Mouse (Mus musculus): ENCODE results near the gene Timp3. TPM values are rescaled to one million over a fixed set of nuclear protein-coding genes. Genes with fewer than 3 reads are reported as not detected.

The Timp3 gene
- total RNA-seq, 2 experiments from 2014 or later: 48.0 to 62.4 TPM

DNA sequence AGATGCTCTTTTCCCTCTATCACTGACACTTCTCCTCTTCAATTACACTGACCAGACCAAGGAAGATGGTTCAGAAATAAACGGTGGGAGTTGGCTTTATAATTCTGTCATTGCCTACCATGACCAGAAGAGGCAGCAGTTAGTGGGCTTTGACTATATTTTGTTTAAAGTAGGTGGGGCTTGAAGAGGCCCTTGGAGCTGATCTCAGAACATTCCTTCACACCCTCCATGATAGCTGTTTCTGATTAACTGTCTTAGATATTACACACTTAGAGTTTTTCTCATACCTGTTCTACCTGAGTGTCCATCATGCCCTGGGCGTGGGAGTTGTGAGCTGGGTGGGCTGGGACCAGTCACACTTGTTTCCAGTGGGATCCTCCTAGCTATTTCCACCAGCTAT, 28.5 kb downstream of the Timp3 start:
- DNase-seq: no peak

DNA sequence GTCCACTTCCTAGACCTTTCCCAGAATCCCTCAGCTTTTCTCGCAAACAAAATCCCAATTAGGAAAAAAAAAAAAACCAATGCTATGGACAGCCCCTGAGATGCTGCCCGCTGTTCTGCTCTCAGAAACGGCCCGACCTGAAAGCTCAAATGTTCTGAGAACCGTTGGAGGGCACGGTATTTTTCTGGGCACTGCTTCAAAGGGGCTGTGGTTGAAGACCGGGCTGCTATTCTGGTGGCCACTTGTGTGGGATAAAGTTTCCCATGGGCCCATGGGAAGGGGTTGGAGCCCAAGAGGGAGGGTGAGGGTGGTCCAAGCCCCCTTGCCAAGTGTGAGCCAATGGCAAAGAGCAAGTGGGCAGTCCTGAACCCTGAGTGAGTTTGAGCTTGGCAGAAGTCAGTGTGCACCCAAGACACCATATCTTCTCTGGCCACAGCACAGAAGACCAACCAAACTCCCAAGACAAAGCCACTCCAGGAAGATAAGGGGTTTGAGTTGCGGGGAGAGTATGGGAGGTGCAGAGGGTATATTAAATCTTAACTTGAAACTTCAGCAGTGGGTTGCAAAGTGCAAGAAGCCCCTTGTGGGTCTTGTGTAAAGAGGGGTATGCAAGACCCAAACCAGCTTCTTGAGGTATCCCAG, 29.2 kb downstream of the Timp3 start:
- DNase-seq: no peak

GRCm38 (mm10) chr10:86330993-86331680, 31.0 kb downstream of the Timp3 start:
- DNase-seq: no peak

GRCm38 (mm10) chr10:86331681-86332281, 31.6 kb downstream of the Timp3 start:
- no peak for DNase-seq

DNA sequence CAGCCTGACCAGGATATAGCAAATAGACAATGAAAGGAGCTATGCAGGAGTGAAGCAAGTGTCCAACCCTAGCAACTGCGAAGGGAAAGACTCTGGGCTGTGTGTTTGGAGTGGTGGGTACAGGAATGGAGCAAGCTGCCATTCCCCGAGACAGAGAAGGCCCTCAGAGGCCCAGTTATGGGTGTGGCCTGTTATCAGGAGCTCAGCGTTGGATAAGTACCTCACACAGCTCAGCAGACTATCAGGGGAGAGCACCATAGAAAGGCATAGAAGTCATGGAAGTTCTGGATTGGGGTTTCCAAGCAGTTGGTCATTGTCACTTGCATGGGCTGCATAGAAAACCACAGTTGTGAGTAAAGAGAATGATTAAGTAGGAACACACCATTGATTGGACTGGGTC, 32.8 kb downstream of the Timp3 start:
- DNase-seq: no peak

GRCm38 (mm10) chr10:86334581-86334980, 34.4 kb downstream of the Timp3 start:
- DNase-seq: no peak

DNA sequence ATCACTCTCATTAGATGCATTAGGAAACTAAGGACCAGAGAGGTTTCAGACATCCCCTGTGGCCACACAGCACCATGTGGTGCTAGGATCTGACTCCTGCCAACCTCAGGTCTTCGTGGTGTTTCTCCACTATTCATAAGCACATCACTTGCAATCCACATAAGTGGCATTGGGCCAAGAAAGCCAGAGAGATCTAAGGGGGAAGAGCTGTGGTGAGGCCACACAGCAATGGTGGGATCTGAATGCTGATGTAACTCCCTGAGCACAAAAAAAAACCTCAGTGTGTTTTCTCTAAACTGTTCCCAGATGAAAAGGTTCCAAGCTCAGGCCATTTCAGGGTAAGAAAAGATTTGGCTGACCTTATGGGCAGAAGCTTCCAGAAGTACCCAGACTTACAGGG, 36.3 kb downstream of the Timp3 start:
- no peak for DNase-seq

DNA sequence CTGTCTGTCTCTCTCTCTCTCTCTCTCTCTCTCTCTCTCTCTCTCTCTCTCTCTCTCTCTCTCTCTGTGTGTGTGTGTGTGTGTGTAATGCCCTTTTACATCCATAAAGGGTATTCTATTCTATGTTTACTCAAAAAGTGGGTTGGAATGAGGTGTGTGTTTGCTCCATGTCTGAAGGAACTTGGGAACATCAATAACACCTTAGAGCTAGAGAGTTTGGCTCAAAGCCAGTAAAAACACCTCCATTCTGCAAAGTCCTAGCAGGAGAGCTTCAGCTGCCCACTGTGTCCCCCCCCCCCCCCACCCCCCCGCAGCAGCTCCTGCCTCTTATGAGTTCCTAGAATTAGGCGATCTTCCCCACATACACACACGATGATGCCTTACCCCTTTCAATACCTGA, 37.1 kb downstream of the Timp3 start:
- DNase-seq: no peak

DNA sequence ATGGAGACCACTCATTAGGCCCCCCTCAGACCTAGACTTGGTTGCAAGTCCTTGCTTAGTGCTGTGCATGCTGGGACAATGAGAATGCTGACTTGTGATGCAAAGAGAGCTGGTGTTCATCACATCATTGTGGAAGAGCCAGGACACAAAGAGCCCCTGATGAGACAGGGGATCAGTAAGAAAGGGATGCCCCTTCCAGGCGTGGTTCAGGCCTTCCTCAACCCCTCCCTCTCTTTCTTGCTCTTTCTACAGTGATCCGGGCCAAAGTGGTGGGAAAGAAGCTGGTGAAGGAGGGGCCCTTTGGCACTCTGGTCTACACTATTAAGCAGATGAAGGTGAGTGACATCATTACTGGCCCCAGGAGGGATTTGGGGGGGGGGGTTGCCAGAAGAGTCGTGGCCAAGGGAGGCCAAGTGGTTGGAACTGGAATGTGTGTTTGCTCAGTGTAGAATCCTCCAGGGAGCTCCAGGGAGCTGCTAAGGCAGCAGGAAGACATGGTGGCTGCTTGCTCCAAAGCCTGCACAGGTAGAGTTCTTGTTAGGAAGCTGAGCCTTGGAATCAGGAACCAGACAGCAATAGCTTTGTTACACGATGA, 38.0 kb downstream of the Timp3 start:
- no peak for DNase-seq

DNA sequence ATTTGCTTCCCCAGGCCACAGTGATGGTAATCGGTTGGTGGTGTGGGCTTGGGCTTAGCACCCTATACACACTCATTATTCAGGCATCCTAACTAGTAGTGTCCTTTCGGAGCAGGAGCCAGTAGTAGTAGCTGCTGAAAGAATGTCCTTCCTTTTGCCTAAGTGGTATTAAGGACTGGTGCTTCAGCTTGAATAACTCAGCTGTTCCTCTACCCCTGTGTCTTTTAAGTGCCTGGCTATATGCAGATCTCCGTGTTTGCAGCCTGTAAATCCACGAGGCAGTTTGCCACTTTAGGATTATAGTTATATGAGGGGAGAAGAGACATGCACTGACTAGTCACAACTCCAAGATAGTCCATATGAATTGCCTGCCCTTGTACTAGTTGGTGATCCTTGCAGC, 38.9 kb downstream of the Timp3 start:
- no peak for DNase-seq

- DNase-seq: peak; percentile 95
These were observed 39.6 kb downstream of the Timp3 start for GRCm38 (mm10) chr10:86339649-86340379.

DNA sequence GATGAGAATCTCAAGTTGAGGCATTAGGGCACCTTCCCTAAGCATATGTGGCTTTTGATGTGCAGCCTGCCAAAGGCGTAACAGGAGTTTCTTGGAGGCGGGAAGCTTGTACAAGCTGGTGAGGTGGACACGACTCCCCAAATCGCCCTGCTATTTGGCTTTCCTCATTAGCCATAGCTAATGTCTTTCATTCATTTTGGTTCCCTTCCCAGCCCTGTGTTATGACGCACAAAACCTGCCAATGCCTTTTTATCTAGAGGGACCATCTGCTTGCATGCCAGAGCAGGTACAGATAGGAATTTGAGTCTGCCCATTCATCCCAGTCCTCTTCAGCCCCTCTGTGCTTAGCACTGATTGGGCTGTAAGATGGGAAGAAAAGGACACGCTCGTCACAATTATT, 40.2 kb downstream of the Timp3 start:
- DNase-seq: no peak

- no peak for DNase-seq
These were observed 40.9 kb downstream of the Timp3 start for GRCm38 (mm10) chr10:86340991-86341527.

DNA sequence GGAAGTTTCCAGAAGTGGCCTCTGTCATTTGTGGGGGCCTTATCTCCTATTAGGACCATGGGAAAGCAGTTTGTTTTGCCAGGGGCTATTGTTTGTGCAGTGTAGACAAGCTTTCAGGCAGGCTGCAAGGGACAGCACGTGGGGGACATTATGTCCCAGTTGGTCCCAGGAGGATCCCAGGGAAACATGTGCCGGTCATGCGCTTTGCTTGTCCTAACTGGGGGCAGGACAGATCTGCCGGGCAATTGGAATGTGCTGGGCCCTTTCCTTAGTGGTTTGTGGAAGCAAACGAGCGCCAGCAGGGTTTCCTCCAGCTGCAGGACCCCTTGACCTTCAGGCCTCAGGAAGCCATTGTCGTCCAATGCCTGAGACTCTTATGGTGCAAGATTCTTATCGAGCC, 41.4 kb downstream of the Timp3 start:
- peak; percentile 84 for DNase-seq

GRCm38 (mm10) chr10:86342151-86342550, 42.0 kb downstream of the Timp3 start:
- no peak for DNase-seq

- DNase-seq: no peak
These were observed 42.5 kb downstream of the Timp3 start for GRCm38 (mm10) chr10:86342713-86343112.

DNA sequence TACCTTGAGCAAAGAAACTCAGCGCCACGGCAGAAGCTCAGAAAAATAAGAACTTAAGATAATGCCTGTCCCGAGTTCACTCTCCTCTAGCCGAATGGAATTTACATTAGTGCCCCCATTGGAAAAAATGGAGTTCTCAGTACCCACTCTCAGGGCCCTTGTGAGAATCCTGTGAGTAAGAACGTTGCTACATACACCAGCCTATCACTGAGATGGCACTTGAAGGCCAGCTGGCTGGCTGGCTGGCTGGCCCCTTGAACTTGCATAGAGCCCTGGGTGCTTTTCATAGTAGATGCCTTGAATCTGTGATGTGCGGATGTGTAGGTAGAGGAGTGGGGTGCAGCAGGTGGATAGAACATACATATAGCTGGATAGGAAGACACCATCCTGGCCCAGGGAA, 43.2 kb downstream of the Timp3 start:
- DNase-seq: no peak

- no peak for DNase-seq
These were observed 43.8 kb downstream of the Timp3 start for GRCm38 (mm10) chr10:86343931-86344330.

DNA sequence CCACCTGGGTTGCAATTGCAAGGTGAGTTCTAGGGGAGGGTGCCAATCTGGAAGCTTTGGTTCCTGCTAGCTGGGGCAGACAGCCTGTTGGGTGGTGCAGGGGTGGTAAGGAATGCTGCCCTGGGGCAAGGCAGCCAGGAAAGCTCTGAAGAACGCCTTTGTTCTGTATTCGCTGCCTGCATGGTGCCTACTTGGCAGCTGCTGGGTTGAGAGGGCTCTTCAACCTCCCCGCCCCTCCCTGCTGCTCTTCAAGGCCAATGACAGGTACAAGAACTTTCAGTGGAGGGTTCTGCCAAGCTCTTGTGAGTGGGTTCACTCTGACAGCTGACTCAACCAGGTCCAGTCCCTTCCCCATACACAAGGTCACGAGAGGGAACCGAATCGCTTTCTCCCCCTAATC, 44.5 kb downstream of the Timp3 start:
- no peak for DNase-seq

DNA sequence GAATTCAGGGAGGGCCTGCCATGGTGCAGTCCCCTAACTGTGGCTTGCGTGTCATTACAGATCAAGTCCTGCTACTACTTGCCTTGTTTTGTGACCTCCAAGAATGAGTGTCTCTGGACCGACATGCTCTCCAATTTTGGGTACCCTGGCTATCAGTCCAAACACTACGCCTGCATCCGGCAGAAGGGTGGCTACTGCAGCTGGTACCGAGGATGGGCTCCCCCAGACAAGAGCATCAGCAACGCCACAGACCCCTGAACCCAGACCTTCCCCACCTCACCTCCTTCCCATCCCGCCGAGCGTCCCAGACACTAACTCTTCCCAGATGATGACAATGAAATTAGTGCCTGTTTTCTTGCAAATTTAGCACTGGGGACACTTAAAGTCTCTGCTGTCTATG, 45.5 kb downstream of the Timp3 start:
- no peak for DNase-seq

GRCm38 (mm10) chr10:86346235-86346840, 46.2 kb downstream of the Timp3 start:
- no peak for DNase-seq

DNA sequence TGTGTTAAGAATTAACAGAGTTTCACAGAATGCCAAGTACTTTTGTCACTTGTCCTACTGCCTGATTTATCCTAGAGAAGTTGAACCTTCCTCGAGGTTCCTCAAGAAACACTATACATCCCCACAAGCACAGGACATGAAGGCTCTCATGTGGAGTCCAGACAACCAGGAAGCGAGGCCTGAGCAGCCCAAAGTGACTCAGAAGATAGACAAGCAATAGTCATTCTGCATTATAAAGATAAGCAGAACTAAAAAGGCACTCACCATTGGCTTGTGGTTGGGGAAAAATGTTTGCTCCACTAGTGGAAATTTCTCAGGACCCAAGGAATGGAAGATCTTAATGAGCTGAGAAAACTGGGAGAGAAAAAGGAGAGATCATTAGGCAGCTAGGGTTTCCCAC, 51.1 kb downstream of the Timp3 start:
- no peak for DNase-seq

Measured in gastrocnemius, postnatal 25 days (tissue).